16 mouse cellular contexts compared by ENCODE assay signal in genomic region chr4:131145507-131145906, GRCm38 (mm10).
A peak's percentile ranks its signal among the peaks of the same experiment; 100 is the strongest.
DNase-seq lines count a peak whose midpoint lies in the region; ATAC-seq and TF ChIP-seq lines count a peak whose summit lies in the region.
"Had no signal": no experiment of that assay in that cellular context is flagged by ENCODE, and none has a peak within 500 bp of the region (broad histone marks: within the 10 kb centered on the region; RNA-seq: fewer than 3 reads in every experiment).

No protein-coding gene starts in this region.

- no peak overlapping the region for H3K27ac ChIP-seq in forebrain, postnatal 0 days (ENCODE audit: low read depth, low read length)
- no peak overlapping the region for H3K27ac ChIP-seq in forebrain, embryonic 16.5 days (ENCODE audit: low read length)
- H3K27ac ChIP-seq in liver, embryonic 14.5 days, result no peak overlapping the region
- H3K27ac ChIP-seq in liver, embryonic 12.5 days, result no peak overlapping the region
- H3K27ac ChIP-seq in bone marrow, adult 2 months (ENCODE audit: control insufficient read depth, insufficient read depth, low read depth, low read length, poor library complexity), result no peak overlapping the region
- H3K27ac ChIP-seq: forebrain, embryonic 10.5 days; neural tube, embryonic 15.5 days had no signal

- no peak overlapping the region for H3K4me3 ChIP-seq in forebrain, postnatal 0 days (ENCODE audit: low read depth, low read length)
- H3K4me3 ChIP-seq in forebrain, embryonic 16.5 days (replicated peaks; ENCODE audit: low read length), result no peak overlapping the region
- H3K4me3 ChIP-seq in liver, embryonic 14.5 days (ENCODE audit: insufficient read depth in 1 of 2, low read depth in 2 of 2, low read length in 2 of 2), result no peak overlapping the region
- no peak overlapping the region for H3K4me3 ChIP-seq in liver, embryonic 12.5 days
- no peak overlapping the region for H3K4me3 ChIP-seq in bone marrow, adult 2 months (replicated peaks; ENCODE audit: control insufficient read depth, low read depth, low read length)
- H3K4me3 ChIP-seq: forebrain, embryonic 10.5 days; neural tube, embryonic 15.5 days had no signal

- no peak overlapping the region for H3K4me2 ChIP-seq in forebrain, postnatal 0 days (ENCODE audit: low read depth)
- H3K4me2 ChIP-seq in forebrain, embryonic 16.5 days (ENCODE audit: low read length), result no peak overlapping the region
- H3K4me2 ChIP-seq in liver, embryonic 14.5 days (ENCODE audit: low read depth), result no peak overlapping the region
- H3K4me2 ChIP-seq in liver, embryonic 12.5 days, result no peak overlapping the region
- H3K4me2 ChIP-seq: neural tube, embryonic 15.5 days had no signal

- H3K36me3 ChIP-seq in forebrain, postnatal 0 days (ENCODE audit: insufficient read depth), result no peaks in the 10 kb centered on the region
- no peaks in the 10 kb centered on the region for H3K36me3 ChIP-seq in forebrain, embryonic 16.5 days (ENCODE audit: control insufficient read depth, insufficient read depth)
- no peaks in the 10 kb centered on the region for H3K36me3 ChIP-seq in liver, embryonic 14.5 days (replicated peaks; ENCODE audit: control insufficient read depth, insufficient read depth, low read depth)
- H3K36me3 ChIP-seq in liver, embryonic 12.5 days, result no peaks in the 10 kb centered on the region
- H3K36me3 ChIP-seq: forebrain, embryonic 10.5 days; neural tube, embryonic 15.5 days had no signal

- 77% methylated on average over 1 of the region's 1 CpGs for WGBS in forebrain, postnatal 0 days
- 71% methylated on average over 1 of the region's 1 CpGs for WGBS in forebrain, embryonic 16.5 days
- WGBS in liver, embryonic 14.5 days (ENCODE audit: insufficient replicate concordance), result 37% methylated on average over 1 of the region's 1 CpGs
- WGBS in liver, embryonic 12.5 days (ENCODE audit: insufficient replicate concordance), result 32% methylated on average over 1 of the region's 1 CpGs
- 72% methylated on average over 1 of the region's 1 CpGs for WGBS in bone marrow, adult 2 months

- TF ChIP-seq CTCF in forebrain, postnatal 0 days (IDR thresholded peaks at IDR 0.05; ENCODE audit: low read depth), result peak; percentile 48
- TF ChIP-seq CTCF in liver, embryonic 14.5 days (IDR thresholded peaks at IDR 0.05; ENCODE audit: low read depth), result peak; percentile 75
- TF ChIP-seq CTCF in bone marrow, adult 2 months (IDR thresholded peaks at IDR 0.05; ENCODE audit: control insufficient read depth, insufficient read depth, low read length), result peak; percentile 64

- no peak for TF ChIP-seq POLR2A in bone marrow, adult 2 months (IDR thresholded peaks at IDR 0.05; ENCODE audit: borderline replicate concordance, control insufficient read depth, low read depth, low read length)

- ATAC-seq in forebrain, postnatal 0 days, result no peak
- no peak for ATAC-seq in forebrain, embryonic 16.5 days
- no peak for ATAC-seq in liver, embryonic 14.5 days (ENCODE audit: insufficient read depth)
- ATAC-seq in liver, embryonic 12.5 days, result no peak
- ATAC-seq: hindbrain, embryonic 16.5 days; midbrain, embryonic 16.5 days had no signal

- DNase-seq in forebrain, postnatal 0 days, result no peak
- DNase-seq in liver, embryonic 14.5 days (ENCODE audit: low read depth in 3 of 3, low spot score in 3 of 3), result no peak
- DNase-seq in A20 (ENCODE audit: low read depth, low spot score), result peak; percentile 27
- DNase-seq in right cerebral cortex, postnatal 10 days (ENCODE audit: low spot score in 2 of 2), result no peak
- DNase-seq in kidney, postnatal 10 days, result no peak
- DNase-seq: cerebellum, postnatal 10 days; kidney, postnatal 36 days; lung, postnatal 10 days; right cerebral cortex, adult 18-20 months had no signal

- no peaks in the 10 kb centered on the region for H3K27me3 ChIP-seq in forebrain, postnatal 0 days (ENCODE audit: insufficient read depth, low read length)
- no peaks in the 10 kb centered on the region for H3K27me3 ChIP-seq in forebrain, embryonic 16.5 days (replicated peaks; ENCODE audit: control insufficient read depth, insufficient read depth, low read length)
- no peaks in the 10 kb centered on the region for H3K27me3 ChIP-seq in liver, embryonic 14.5 days (ENCODE audit: control insufficient read depth, insufficient read depth, low read length)
- no peaks in the 10 kb centered on the region for H3K27me3 ChIP-seq in liver, embryonic 12.5 days (replicated peaks)
- H3K27me3 ChIP-seq: neural tube, embryonic 15.5 days had no signal

- no peak overlapping the region for H3K9ac ChIP-seq in forebrain, postnatal 0 days
- H3K9ac ChIP-seq in forebrain, embryonic 16.5 days (replicated peaks; ENCODE audit: low read depth, low read length), result no peak overlapping the region
- no peak overlapping the region for H3K9ac ChIP-seq in liver, embryonic 14.5 days (replicated peaks)
- H3K9ac ChIP-seq in liver, embryonic 12.5 days, result no peak overlapping the region
- H3K9ac ChIP-seq: neural tube, embryonic 15.5 days had no signal

- H3K9me3 ChIP-seq in forebrain, postnatal 0 days (ENCODE audit: low read length), result no peaks in the 10 kb centered on the region
- no peaks in the 10 kb centered on the region for H3K9me3 ChIP-seq in forebrain, embryonic 16.5 days (ENCODE audit: control insufficient read depth, low read length)
- no peaks in the 10 kb centered on the region for H3K9me3 ChIP-seq in liver, embryonic 14.5 days (ENCODE audit: control insufficient read depth, low read length)
- H3K9me3 ChIP-seq in liver, embryonic 12.5 days (replicated peaks), result no peaks in the 10 kb centered on the region; the same call in none of the 2 replicates
- H3K9me3 ChIP-seq: neural tube, embryonic 15.5 days had no signal

- no peak for TF ChIP-seq EP300 in liver, embryonic 14.5 days (IDR thresholded peaks at IDR 0.05; ENCODE audit: low read depth)

- 0 out of 2 replicates have a peak, but pooled peaks cover 5% of the 10 kb centered on the region for H3K4me1 ChIP-seq in forebrain, postnatal 0 days (ENCODE audit: insufficient read depth)
- peaks cover 14% of the 10 kb centered on the region for H3K4me1 ChIP-seq in forebrain, embryonic 16.5 days (replicated peaks; ENCODE audit: control insufficient read depth, insufficient read depth, low read length)
- no peaks in the 10 kb centered on the region for H3K4me1 ChIP-seq in liver, embryonic 14.5 days (replicated peaks; ENCODE audit: control insufficient read depth in 2 of 2, insufficient read depth in 2 of 2, low read length in 1 of 2)
- no peaks in the 10 kb centered on the region for H3K4me1 ChIP-seq in liver, embryonic 12.5 days
- H3K4me1 ChIP-seq in bone marrow, adult 2 months (ENCODE audit: control insufficient read depth, insufficient read depth, low read length), result no peaks in the 10 kb centered on the region
